Mouse (Mus musculus) ovary, adult 2 months (tissue): ENCODE measurements around the gene Gucy2c. TPM values are rescaled to one million over a fixed set of nuclear protein-coding genes. Genes with fewer than 3 reads are reported as not detected.

Experiments used
- polyA plus RNA-seq: library from polyadenylated mRNA; depleted of rRNA; stranded (reverse); fragments of >200 nt; gene quantifications from 2 replicates; pipeline ENCODE4 v1.2.3, GENCODE M21; 2012; rRNA removed

Gucy2c gene
- polyA plus RNA-seq, result 0.10 TPM in 1 of 2 replicates, not detected in the other

DNA sequence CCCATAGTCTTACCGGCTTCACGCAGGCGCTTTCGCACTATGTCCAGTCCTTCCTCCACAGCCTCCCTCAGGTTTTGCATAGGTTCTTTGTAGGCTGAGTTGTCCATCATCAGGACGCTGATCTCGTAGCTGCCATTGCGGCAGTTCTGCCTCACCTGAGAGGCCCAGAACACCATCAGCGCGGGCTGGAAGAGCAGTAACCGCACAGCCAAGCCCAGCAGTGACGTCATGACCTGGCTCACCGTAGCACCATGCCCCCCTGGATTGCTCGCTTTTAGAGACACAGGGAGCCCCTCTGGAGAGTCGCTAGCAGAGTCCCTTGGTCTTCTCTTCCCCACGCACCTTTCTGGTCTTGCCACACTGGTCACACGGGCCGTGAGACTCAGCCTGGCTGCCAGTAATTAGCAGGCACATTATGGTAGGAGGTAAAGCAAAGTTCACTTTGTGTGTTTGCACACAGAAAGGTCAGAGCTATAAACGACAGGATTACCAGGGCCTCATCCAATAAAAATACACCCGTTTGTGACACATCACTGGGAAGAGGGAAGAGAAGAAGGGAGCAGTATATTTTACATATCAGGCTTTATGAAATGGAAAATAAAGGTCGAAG is at the start of gene Gucy2c:
Gene Gucy2c (minus strand): TSS at position 389 of the 610 bp plus-strand sequence.

DNA sequence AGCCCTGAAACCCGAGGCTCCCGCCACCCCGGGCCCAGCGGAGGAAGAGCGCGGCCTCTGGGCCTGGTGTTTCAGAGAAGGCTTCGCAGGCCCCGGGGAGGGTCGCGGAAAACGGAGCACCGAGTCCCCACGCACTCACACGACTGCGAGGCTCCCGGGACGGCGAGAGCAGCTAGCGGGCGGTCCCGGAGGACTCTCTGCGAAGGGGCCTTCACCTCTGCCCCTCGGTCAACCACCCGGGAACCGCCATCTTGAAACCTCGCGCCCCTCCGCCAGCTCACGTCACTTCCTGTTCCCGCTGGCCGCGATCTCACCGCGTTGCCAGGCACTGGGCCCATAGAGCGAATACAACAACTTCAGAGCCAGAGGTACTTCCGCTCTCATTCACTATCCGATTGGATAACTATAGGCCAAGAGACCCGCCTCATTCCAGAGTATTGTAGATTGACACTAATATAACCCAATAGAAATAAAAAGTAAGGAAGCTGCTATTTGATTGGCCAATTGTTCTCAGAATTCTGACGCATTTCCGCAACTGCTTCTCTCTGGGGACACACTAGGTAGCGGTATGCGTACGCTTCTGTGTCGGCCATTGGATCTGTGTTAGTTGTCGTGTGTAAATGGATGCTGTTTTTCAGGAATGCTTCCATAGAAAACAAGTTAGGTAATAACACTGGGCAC is 46.5 kb upstream of the Gucy2c start, which contains the start of gene Wbp11:
Gene Wbp11 (minus strand): TSS at position 353 of the 681 bp plus-strand sequence.

DNA sequence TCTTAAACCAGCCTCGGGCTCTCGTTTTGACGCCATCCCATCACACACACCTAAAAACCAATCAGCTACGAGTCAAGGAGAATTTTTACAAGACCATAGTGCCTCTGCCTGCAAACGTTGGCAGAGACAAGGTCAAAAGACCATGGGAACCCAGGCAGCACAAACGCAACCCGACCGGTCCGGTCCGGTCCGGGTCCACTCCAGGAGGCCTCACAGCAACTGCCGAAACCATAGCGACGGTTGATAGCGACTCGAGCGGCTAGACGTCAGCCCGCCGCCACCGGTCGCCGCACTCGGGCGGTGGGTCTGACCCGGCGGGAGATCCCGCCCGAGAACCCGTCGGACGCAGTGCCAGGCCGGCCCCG is 45.9 kb upstream of the Gucy2c start, which contains the start of gene BC049715:
Gene BC049715 (plus strand): TSS at position 111 of the 365 bp plus-strand sequence.

DNA sequence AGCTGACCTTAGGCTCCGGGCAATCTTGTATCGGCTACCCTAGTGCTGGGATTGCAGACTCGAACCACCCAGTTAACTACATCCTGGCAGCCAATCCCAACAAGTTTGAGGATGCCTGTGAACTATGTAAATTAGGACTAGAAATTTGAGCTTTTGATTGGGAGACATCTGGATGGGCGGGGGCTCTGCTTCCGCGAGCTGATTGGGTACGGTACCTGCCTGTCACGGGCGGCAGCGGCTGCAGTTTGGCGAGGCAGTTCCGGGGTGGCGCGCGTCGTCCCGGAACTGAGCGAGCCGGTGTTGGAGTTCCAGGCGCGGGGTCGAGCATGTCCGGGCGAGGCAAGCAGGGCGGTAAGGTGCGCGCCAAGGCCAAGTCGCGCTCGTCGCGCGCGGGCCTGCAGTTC is 26.5 kb upstream of the Gucy2c start, which contains the start of gene H2afj:
Gene H2afj (plus strand): TSS at position 231 of the 404 bp plus-strand sequence.

DNA sequence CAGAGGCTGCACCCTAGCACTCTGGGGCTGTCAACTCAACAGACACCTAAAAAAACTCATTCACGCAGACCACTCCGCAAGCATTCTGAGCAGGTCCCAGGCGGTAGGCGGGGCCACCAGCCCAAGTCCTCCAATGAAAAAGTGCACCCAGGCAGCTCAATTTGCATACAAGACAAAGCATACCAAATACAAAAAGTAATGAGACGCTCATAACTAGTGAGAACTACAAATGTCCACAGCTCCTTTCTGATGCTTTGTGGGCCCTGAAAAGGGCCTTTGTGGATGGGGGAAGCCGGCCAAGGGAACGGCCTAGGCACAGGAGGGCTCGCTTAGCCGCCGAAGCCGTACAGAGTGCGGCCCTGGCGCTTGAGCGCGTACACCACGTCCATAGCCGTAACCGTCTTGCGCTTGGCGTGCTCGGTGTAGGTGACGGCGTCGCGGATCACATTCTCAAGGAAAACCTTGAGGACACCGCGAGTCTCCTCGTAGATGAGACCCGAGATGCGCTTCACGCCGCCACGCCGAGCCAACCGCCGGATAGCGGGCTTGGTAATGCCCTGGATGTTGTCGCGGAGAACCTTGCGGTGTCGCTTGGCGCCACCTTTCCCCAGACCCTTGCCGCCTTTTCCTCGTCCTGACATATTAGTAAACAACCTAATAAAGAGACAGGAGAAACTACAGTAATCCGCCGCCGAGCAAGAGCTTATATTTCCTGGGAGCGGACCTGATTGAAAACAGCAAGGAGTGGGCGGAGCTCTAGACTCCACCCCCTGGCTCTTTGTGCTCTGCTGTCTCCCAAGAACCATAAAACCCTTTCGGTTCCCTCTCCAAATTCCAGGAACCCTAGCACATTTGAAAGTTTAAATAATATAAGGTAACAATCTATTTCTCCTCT is 22.4 kb upstream of the Gucy2c start, which contains the start of gene Hist4h4:
Gene Hist4h4 (minus strand): TSS at position 677 of the 895 bp plus-strand sequence.

DNA sequence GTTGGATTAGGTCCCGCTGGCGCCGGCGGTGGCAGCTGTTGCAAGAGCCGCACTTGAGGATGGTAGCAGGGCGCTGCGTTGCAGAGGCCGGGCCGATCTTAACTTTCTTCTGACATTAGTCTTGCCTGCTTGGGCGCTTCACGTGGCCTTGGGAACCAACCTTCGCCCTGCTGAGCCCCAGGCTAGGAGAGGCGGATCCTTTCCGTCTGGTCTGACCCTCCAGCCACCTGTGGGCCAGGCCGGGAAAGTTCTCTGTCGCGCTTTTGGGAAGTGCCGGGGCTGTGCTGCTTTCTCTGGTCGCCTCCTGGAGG is 119.9 kb downstream of the Gucy2c start, which contains the start of gene Plbd1:
Gene Plbd1 (minus strand): TSS at position 223 of the 311 bp plus-strand sequence.

Other genes with a start within 250 kb of the Gucy2c start
- gene Plbd1, start 119.8 kb downstream of the Gucy2c start, polyA plus RNA-seq, result 25.9 TPM in 2 replicates
- 2.6 and 3.5 TPM in 2 replicates for gene Hist4h4, start 22.6 kb upstream of the Gucy2c start, polyA plus RNA-seq
- gene H2afj, start 26.5 kb upstream of the Gucy2c start, polyA plus RNA-seq, result 415 and 517 TPM in 2 replicates
- gene BC049715, start 45.9 kb upstream of the Gucy2c start, polyA plus RNA-seq, result 3.3 and 4.9 TPM in 2 replicates
- gene Wbp11, start 46.5 kb upstream of the Gucy2c start, polyA plus RNA-seq, result 36.3 and 50.5 TPM in 2 replicates
- gene Smco3, start 53.7 kb upstream of the Gucy2c start, polyA plus RNA-seq, result 0.16 TPM in 1 of 2 replicates, not detected in the other
- gene Art4, start 76.0 kb upstream of the Gucy2c start, polyA plus RNA-seq, result 7.8 and 9.4 TPM in 2 replicates
- 1,591 and 1,646 TPM in 2 replicates for gene Mgp, start 94.1 kb upstream of the Gucy2c start, polyA plus RNA-seq
- gene Erp27, start 140.4 kb upstream of the Gucy2c start, polyA plus RNA-seq, result not detected in 2 replicates
- 0.49 TPM in 1 of 2 replicates, not detected in the other for gene Pde6h, start 142.1 kb upstream of the Gucy2c start, polyA plus RNA-seq
- 12.8 and 17.7 TPM in 2 replicates for gene Arhgdib, start 160.1 kb upstream of the Gucy2c start, polyA plus RNA-seq